Mouse (Mus musculus) urinary bladder, postnatal 25 days (tissue): ENCODE measurements around the gene Tns3.

Experiments
- DNase-seq: peaks from one replicate; pipeline ENCODE4 v3.0.0; 2022; ENCODE audit warnings: low spot score

The Tns3 gene

GRCm38 (mm10) chr11:8664393-8664743 lies at the start of gene Tns3:
Tns3 (minus strand) TSS chr11:8664535.
- peak; percentile 68 for DNase-seq

GRCm38 (mm10) chr11:8706246-8707041 lies 42.1 kb upstream of the Tns3 start:
- DNase-seq = no peak

- no peak for DNase-seq
Observed at GRCm38 (mm10) chr11:8705156-8705555, 40.8 kb upstream of the Tns3 start.

GRCm38 (mm10) chr11:8703876-8704275 lies 39.5 kb upstream of the Tns3 start:
- DNase-seq = no peak

- no peak for DNase-seq
Observed at GRCm38 (mm10) chr11:8702532-8702886, 38.2 kb upstream of the Tns3 start.

GRCm38 (mm10) chr11:8701845-8702531 lies 37.7 kb upstream of the Tns3 start:
- DNase-seq = no peak

GRCm38 (mm10) chr11:8701400-8701799 lies 37.1 kb upstream of the Tns3 start:
- DNase-seq = no peak

GRCm38 (mm10) chr11:8700641-8701221 lies 36.4 kb upstream of the Tns3 start:
- DNase-seq = no peak

GRCm38 (mm10) chr11:8699777-8700176 lies 35.4 kb upstream of the Tns3 start:
- DNase-seq = no peak

GRCm38 (mm10) chr11:8697670-8698069 lies 33.3 kb upstream of the Tns3 start:
- DNase-seq = no peak

- DNase-seq = no peak
Observed at GRCm38 (mm10) chr11:8694096-8694495, 29.8 kb upstream of the Tns3 start.

GRCm38 (mm10) chr11:8692536-8693471 lies 28.5 kb upstream of the Tns3 start:
- no peak for DNase-seq

GRCm38 (mm10) chr11:8692162-8692535 lies 27.8 kb upstream of the Tns3 start:
- DNase-seq = no peak

- DNase-seq = no peak
Observed at GRCm38 (mm10) chr11:8691605-8692004, 27.3 kb upstream of the Tns3 start.

GRCm38 (mm10) chr11:8690633-8691032 lies 26.3 kb upstream of the Tns3 start:
- DNase-seq = no peak

- DNase-seq = no peak
Observed at GRCm38 (mm10) chr11:8689515-8689914, 25.2 kb upstream of the Tns3 start.

- no peak for DNase-seq
Observed at GRCm38 (mm10) chr11:8688907-8689306, 24.6 kb upstream of the Tns3 start.

- DNase-seq = no peak
Observed at GRCm38 (mm10) chr11:8686501-8686900, 22.2 kb upstream of the Tns3 start.

GRCm38 (mm10) chr11:8686061-8686460 lies 21.7 kb upstream of the Tns3 start:
- no peak for DNase-seq

- DNase-seq = no peak
Observed at GRCm38 (mm10) chr11:8685195-8685594, 20.9 kb upstream of the Tns3 start.

GRCm38 (mm10) chr11:8684262-8684661 lies 19.9 kb upstream of the Tns3 start:
- DNase-seq = no peak

- DNase-seq = no peak
Observed at GRCm38 (mm10) chr11:8681356-8681755, 17.0 kb upstream of the Tns3 start.
